Mouse (Mus musculus) embryo, embryonic 10.5 days (tissue): ENCODE results near the gene Olfr312.
"Not testable (repeated sequence)": the region's sequence is repeated elsewhere in the genome, so short reads cannot be mapped to it uniquely, and the experiment has no call there.

Experiments
- DNase-seq: peaks from one replicate; pipeline ENCODE4 v3.0.0-alpha.2; 2015; ENCODE audit warnings: low spot score

Olfr312 gene

GRCm38 (mm10) chr11:58828937-58829336 lies at the start of gene Olfr312:
Olfr312 (plus strand) TSS chr11:58829237.
- DNase-seq, result not testable (repeated sequence)

GRCm38 (mm10) chr11:58782480-58783089 lies 46.5 kb upstream of the Olfr312 start, which contains the start of gene Olfr314:
Olfr314 (plus strand) TSS chr11:58782952.
- DNase-seq, result no peak

DNA sequence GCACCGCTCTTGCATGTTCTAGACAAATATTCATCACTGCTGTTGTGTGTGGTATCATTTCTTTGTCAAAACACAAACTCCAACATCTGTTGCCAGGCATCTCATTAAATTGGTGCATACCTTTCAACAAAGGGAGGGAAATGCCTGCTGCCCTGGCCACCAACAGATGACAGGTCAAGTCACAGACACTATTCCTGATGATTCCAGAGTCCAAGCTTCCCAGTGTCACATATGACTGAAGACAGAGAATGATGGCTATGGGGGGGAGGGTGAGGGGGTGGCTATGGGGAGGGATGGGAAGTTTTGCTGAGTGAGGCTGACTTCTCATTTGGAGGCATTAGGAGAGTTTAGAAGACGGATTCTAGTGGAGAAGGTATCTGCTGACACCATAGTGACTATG lies 44.9 kb upstream of the Olfr312 start:
- no peak for DNase-seq

DNA sequence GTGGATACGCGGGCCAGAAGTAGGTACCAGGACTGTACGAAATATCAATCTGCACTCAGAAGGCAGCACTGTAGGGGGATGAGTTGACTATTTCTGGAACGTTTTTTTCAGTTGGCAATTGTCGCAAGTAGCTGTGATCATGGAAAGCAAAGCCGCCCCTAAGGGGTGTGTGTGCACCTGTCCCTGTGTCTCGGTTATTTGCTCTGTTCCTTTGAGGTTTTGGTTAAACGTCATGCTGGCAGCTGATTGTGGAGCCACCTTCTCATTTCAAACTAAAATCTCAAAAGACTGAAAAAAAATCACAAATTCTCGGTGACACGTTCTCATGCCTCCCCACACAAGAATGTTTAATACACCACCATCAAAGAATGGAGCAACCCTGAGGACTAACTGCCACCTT lies 41.4 kb upstream of the Olfr312 start:
- DNase-seq, result no peak

DNA sequence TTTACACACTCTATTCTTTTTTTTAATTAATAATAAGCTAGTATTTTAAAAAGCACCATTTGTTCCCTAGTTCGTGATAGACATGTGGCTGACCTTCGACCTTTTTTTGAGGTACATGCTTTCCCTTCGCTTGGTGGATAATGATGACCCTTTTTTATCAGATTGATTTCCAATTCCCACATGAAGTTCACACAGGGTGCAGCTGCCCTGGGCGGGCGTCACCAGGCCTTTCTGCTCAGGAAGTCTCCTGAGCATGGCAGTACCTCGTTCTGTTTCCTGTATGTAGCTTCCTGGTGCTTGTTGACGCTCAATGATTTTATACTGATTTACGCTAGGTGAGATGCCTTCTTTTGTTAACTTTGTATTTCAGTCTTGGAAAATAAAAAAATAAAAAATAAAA lies 40.7 kb upstream of the Olfr312 start:
- DNase-seq, result no peak

DNA sequence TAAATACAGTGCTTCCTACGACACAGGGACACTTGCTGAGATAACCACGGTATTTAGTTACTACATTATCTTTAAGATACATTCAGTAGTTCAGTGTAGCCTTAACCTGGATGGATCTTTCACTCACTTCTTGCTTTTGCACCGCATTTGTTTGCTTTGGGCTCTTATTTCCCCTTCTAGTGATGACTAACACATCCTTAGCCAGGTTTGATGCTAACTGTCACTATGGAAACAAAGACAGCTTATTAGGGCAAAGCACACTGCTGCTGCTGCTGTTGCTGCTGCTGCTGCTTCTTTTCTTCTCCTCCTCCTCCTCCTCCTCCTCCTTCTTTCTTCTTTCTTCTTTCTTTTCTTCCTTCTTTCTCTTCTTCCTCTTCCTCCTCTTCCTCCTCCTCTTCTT lies 39.5 kb upstream of the Olfr312 start:
- DNase-seq, result no peak

- no peak for DNase-seq
Measured at GRCm38 (mm10) chr11:58790053-58790452, 39.0 kb upstream of the Olfr312 start.

DNA sequence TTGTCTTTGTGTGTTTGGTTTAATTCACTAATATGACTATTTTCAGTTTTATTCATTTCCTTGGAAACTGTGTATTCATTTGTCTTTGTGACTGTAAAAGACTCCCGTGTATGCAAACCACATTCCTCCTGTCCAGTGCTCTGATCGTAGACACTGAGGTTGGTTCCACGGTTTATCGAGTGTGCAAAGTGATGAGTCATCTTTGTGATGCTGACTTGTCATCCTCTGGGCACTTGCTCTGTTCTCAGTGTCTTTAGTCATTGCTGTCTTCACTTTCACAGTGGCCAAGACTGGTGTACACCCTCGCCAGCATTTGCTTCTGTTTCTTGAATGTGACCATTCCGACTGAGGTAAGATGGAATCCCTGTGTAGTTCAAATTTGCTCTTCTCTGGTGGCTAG lies 38.4 kb upstream of the Olfr312 start:
- no peak for DNase-seq

DNA sequence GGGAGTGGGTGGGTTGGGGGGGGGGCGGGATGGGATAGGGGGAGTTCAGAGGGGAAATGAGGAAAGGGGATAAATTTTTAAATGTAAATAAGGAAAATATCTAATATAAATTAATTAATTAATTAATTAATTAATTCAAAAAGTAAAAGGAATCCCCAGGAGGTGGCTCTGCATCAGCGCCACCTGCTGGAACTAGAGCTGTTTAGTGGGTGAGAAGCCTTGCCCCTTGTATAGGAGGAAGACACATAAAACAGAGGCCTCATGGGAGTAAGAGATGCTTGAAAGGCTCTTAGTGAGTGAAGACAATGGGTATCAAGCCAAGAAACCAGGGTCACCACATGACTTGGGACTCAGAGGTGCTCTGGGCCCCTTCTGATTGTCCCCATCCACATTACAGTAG lies 33.2 kb upstream of the Olfr312 start:
- DNase-seq, result no peak

DNA sequence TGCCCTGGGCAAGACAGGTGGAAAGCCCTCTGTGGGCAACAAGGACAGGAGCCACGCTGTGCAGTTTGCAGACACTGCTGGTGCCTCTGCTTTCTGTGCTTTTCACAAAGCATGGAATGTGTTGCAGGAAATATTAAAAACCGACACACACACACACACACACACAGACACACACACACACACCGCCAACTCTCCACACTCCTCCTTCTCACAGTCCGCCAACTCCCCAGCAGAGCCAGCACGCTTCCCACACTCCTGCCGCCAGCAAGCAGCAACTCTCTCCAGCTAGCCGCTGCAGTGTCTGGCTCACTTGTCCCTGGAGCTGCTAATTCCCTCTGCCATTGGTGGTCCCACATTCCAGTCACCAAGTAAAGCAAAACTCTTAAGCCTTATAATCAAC lies 32.2 kb upstream of the Olfr312 start:
- no peak for DNase-seq

DNA sequence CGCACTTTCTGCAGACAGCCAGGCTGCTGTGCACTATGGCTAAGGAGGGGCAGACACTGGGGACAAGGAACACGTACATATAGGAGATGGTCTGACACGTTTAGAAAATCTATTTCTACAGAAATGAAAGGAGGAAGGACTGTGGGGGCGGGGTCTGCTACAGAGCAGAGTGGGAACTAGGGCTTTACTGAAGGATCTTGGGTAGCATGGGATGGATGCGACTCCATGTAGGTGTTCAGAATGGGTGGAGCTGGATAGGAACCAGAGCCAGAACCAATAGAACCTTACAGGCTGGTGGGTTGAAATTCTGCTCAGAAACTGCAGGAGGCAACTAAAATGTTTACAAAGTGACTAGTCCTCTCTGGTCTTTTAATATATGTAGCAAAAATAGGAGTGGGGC lies 29.3 kb upstream of the Olfr312 start:
- DNase-seq, result no peak

DNA sequence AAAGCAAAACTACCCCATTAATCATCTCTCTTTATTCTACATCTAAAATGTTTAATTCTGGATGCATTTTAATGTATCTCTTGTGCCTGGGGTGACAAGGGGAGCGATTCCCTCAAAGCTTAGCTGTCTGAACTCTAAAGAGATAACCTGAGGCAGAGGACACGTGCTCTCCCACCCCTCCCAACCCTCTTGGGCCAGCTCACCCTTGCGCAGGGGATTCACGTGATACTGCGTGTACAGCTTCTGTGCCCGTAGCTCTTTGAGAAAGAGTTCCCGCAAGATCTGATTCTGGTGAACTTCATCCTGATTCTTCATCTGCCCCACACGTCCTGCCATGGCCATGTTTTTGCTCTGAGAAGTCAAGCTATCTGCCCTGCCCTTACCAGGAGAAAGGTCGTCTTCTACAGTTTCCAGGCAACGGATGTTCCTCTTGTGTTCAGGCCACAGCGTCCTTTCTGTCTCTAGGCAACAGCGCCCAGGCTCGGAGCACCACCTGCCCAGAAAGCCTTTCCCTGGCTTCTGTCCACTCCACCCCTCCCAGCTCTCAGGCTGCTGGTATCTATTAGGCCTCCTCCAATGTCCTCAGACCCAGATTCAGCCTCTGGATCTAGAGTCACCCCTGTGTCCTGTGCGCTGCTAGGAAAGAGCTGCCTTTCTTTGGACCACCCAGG lies 27.3 kb upstream of the Olfr312 start, which contains the start of gene Fam183b:
TSS of gene Fam183b (minus strand) at position 403 of the 671 bp plus-strand sequence.
- DNase-seq, result peak; percentile 73

GRCm38 (mm10) chr11:58803871-58804270 lies 25.2 kb upstream of the Olfr312 start:
- DNase-seq, result no peak

- DNase-seq, result no peak
Measured at GRCm38 (mm10) chr11:58804393-58804792, 24.6 kb upstream of the Olfr312 start.

DNA sequence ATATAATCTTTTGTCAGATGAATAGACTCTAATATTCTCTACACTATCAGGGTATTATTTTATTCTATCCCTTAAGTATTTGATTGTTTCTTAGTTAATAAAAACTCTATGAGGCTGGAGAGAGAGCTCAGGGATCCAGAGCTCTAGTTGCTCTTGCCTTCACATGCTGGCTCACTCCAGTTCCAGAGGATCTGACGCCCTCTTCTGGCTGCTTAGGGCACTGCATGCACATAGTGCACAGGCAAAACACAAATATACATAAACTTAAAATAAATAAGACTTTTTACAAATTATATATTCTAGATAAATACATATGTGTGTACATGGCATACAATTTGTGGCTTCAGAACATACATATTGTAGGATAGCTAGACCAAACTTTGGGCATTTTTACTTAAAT lies 17.0 kb upstream of the Olfr312 start:
- DNase-seq, result no peak

- not testable (repeated sequence) for DNase-seq
Measured at GRCm38 (mm10) chr11:58814700-58815099, 14.3 kb upstream of the Olfr312 start, which contains the start of gene Olfr313. Olfr313 (plus strand) TSS chr11:58815000.

- no peak for DNase-seq
Measured at GRCm38 (mm10) chr11:58815676-58816075, 13.4 kb upstream of the Olfr312 start.

DNA sequence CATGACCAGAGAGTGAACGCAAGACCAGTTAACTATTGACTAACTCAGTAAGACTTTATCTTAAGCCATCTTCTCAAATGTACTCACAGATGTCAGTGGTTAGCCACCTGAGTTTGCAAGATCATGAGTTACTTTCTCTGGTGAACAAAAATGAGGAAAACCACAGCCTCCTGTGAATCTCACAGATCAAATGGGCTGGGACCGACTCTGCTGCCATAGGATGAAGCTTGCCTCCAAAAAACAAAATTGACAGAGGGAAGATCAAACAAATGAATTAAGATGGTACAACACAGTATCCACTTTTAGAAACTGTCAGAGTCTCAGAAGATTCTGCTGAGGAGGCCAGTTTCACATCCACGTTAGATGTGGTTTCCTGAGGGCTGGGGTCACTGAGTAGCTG lies 727 bp downstream of the Olfr312 start:
- no peak for DNase-seq

GRCm38 (mm10) chr11:58832541-58832940 lies 3.5 kb downstream of the Olfr312 start:
- not testable (repeated sequence) for DNase-seq

DNA sequence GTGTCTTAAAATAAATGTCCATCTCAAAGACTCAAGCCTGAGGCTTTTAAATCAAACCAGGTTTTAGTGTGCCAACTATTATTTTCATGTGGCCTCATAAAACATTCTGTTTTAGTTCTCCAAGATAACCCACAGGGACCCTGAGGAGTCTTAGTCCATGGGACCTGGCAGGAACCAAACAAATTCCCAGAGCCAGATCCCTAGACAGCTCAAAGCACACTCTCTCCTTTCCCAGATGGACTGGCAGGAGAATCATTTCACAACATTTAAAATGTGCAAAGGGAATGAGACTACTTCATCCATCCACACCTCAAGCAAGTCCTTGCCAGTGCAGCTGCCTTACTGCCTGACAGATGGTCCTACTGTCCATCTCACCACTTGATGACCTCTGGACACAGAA lies 9.9 kb downstream of the Olfr312 start, which contains the start of gene Olfr311:
TSS of gene Olfr311 (plus strand) at position 301 of the 400 bp plus-strand sequence.
- DNase-seq, result not testable (repeated sequence)

- peak; percentile 99 for DNase-seq
Measured at GRCm38 (mm10) chr11:58846919-58847461, 18.0 kb downstream of the Olfr312 start, which contains the start of gene Gm12258. Gm12258 (plus strand) TSS chr11:58847158.

- DNase-seq, result no peak
Measured at GRCm38 (mm10) chr11:58847636-58848035, 18.6 kb downstream of the Olfr312 start.

GRCm38 (mm10) chr11:58849731-58850130 lies 20.7 kb downstream of the Olfr312 start:
- no peak for DNase-seq
